Mouse (Mus musculus) gonadal fat pad, adult 2 months (tissue): ENCODE measurements around the gene Oma1. TPM values are rescaled to one million over a fixed set of nuclear protein-coding genes. Genes with fewer than 3 reads are reported as not detected.

ENCODE experiments used
- DNase-seq: peaks from one replicate; pipeline ENCODE4 v3.0.0-alpha.2; 2012; ENCODE audit warnings: low read depth
- polyA plus RNA-seq: library from polyadenylated mRNA; depleted of rRNA; stranded (reverse); fragments of >200 nt; gene quantifications from 2 replicates; pipeline ENCODE4 v1.2.3, GENCODE M21; 2012; rRNA removed

Gene Oma1
- 9.2 and 12.2 TPM in 2 replicates for polyA plus RNA-seq

DNA sequence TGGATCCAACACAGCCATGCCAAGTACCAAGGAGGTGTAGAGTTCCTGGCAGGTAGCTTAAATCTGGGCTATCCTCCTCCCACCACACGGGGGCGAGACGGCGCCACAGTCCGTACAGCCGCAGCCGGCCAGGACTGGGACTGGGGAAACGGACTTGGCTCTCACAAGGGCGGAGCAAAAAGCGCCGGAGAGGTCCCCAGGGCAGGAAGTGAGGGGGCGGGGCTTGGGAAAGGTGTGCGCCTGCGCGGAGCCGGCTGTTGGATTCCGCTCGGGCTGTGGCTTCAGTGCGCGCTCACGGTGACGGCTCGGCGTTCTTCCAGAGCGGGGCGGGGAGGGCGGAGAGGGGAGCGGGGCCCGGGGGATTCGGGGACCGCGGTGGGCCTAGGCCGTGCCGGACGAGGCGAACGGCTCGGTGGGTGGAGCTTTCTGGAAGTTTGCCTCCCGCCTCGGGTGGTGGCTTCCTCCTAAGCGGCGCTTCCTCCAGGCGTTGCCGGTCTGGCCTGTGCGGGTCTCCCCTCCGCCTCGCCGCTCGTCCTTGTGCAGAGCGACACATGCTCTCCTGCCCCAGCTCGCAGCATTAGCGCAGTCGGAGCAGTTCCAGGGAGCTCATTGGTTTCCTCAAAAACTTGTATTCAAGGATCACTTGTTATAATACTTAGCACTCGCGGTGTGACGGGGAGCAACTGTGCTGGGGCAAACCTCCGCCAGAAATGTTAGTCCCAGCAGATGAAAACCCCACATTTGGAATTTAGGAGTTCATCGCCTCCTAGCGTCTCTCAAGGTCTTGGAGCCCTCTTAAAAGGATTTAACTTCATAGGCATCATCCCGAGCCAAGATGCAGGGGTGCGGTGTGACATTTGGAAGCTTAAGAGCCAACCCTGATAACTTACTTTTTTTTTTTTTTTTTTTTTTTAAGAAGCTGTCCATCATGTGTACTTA lies at the start of gene Oma1:
TSS of gene Oma1 (plus strand) at position 226 of the 939 bp plus-strand sequence.
- DNase-seq, result peak; percentile 73

DNA sequence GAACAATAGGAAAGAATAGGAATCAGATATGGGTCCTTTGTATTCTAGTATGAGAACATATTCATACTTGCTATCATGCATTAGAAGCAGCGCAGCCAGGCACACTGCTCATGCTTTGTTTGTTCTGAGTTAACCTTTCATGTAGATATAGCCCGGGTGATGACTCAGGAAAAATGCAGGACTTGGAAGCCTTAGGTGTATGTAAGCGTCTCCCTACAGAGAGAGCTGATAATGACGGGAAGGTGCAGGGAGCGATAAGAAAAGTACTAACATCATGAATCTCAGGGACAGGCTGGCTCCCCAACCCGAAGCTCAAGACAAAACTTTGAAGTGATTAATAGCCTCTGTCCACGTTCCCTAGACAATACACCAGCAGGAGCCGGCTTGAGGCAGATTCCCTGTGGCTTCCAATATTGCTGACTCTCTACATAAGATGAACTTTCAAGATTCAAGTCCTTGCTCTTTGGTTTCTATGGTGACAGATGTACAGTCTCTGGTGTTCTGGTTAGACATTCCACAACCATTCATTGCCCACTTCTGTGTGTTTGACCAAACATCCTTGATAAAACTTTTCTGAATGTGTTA lies 49.7 kb upstream of the Oma1 start:
- no peak for DNase-seq

DNA sequence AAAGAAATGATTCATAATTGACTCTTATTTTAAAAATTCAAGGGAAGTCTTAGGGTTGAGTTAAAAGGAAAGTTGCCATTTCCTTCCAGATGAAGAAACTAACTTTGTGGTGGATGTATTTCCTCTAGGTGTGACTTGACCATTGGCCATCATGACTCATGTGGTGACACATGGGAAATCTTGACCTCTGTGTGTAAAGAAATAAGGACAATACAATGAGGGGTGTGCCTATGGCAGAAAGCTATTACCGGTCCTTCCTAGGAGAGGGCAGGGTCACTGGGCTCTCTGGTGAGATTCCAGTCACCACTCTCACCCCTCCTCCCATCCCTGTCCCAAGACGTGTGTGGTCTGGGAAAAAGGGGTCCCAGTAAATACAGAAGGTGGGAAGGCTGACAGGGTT lies 48.4 kb upstream of the Oma1 start:
- no peak for DNase-seq

DNA sequence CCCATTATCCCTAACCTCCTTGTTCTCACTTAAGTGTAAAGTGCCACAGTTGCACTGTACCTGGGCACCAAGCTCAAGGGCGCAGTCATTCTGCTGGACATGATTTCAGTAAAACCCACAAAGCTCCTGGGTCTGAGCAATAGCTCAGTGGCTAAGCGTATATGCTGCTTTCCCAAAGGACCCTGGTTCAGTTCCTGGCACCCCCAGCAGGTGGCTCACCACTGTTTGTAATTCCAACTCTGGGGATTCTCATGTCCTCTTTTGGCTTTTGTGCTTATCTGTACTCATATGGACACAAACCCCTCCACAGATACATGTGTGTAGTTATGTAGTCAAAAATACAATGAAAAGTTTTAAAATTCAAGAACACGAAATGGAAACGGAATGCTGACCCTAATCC lies 44.3 kb upstream of the Oma1 start:
- no peak for DNase-seq

DNA sequence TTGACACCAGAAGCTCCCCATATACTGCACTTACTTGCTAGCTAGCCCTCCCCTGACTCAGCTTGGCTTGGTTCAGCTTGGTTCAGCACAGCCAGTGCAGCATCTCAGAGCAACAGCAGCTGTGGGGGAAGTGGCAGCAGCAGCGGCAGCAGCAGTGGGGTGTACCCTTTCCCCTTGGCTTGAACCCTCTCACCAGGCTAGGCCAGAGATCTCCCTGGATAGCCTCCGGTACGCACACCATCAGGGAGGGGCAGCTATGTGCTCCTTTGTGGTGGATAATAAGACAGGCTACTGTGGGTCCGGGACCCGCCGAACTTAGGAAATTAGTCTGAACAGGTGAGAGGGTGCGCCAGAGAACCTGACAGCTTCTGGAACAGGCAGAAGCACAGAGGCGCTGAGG lies 40.6 kb upstream of the Oma1 start:
- DNase-seq, result no peak

DNA sequence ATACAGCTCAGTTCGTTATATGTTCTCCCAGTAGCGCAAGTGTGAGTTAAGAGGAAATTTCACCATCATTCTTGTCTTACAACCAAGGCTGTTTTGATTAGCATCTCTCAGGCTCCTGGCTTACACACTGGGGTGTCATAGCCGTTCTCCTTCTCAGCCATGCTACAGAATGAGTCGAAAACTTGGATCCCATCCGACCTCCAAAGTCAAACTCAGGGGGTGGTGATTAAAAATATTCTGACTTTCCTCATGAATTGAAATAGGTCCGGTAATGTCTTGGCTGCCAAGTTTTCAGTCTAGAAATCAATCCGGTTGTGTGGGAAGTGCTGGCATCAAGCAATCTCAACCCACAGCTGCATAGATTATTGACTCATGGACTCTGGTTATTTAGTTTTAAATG lies 25.3 kb upstream of the Oma1 start:
- DNase-seq, result peak; percentile 46

DNA sequence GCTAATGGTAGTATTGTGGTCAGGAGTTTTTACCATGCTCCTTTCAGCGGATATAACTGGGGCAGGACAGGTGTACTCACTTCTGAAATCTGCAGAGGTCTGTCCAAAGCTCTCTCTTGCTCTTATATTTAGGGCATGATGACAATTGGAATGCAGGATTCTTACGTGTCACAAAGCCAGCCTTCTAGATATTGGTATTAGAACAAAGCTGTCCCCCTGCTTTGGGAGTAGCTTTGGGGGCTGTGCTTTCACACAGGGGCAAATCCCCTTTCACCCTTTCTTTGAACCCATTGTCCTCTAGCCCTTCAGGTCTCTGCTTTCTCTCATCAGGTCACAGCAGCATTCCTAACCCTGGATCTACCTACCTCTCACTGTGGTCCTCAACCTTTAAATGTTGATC lies 22.8 kb upstream of the Oma1 start, which contains the start of gene 4921539E11Rik:
TSS of gene 4921539E11Rik (minus strand) at position 101 of the 400 bp plus-strand sequence.
- DNase-seq, result no peak

DNA sequence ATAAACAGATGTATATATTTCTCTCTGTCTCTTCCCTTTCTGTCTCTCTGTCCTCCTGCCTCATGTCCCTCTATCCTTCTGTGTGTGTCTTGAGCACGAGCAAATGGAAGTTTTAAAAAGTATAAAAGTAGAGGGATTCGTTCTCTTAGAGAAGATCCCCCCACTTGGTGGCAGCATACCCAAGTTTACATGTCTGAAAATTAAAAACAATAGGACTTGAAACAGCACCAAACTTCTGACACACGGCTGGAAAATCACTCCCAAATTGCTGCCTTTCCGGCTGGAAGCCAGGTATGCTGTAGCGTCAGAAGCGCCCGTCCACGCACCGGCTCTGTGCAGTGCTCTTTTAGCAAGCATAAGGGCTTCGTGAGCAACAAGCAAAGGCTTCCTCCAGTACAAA lies 14.3 kb upstream of the Oma1 start:
- DNase-seq, result no peak

DNA sequence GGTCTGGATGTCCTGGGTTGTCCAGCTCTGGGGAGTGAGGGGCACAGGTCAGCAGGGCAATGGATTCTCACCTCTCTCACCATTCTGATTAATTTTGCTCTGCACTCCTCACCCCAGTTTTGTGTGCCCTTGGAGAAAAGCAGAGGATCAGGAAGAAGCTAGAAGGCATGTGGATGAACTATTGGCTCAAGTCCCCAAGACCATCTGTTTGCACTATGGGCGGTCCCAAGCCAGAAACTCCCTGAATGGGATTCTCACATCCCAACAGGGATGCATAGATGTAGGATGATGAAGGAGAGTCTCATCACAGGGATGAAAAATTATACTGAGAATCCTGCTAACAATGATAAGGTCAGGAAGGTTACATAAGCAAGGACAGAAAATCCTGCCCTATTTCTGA lies 9.8 kb upstream of the Oma1 start:
- no peak for DNase-seq

DNA sequence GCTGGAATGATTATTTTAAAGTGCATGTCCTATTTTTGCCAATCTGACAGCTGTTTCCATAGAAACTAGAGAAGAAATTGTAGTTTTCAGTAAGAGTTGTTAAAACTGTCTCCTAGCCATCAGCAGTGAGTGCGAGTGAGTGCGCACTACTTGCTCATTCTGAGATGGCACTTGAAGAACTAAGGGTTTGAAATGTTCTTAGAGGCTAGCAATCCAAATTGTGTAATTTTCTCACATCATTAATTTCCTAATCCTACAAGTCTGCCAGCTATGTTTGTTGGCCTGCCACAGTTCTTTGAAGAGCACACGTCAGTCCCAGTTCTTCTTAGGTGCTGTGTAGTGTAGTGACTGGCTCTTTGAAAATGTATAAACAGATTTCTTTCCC lies 906 bp downstream of the Oma1 start:
- peak; percentile 56 for DNase-seq

DNA sequence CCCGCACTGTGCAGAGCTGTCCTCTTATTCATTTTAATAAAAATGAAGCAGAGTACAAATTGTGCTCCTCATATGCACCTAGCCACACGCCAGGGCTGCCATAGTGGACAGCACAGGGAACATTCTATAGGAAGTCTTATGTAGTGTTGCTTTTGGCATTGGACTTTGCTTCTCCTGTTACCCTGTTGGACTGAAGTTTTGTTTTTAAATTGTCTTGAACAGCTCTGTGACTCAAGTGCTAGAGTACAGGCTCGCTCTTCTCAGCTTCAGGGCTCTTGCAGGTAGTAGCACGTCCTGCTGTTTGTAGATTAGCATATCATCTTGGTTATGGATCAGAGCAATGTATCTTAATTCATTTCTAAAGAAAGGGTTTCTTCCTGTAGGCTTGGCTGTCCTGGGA lies 2.2 kb downstream of the Oma1 start:
- DNase-seq, result peak; percentile 68

DNA sequence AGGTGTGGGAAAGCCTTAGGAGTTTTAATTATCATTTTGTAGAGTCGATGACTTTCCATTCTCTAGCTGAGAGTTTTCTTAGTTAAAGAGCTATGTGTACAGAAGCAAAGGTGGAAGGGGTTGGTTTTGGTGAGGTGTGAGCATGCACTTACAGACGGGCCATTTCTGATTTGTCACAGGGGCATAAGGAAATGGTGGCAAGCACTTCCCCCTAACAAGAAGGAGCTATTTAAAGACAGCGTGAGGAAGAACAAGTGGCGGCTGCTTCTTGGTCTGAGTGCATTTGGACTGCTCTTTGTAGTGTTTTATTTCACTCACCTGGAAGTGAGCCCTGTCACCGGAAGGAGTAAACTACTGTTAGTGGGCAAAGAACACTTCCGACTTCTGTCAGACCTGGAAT lies 7.8 kb downstream of the Oma1 start:
- no peak for DNase-seq

DNA sequence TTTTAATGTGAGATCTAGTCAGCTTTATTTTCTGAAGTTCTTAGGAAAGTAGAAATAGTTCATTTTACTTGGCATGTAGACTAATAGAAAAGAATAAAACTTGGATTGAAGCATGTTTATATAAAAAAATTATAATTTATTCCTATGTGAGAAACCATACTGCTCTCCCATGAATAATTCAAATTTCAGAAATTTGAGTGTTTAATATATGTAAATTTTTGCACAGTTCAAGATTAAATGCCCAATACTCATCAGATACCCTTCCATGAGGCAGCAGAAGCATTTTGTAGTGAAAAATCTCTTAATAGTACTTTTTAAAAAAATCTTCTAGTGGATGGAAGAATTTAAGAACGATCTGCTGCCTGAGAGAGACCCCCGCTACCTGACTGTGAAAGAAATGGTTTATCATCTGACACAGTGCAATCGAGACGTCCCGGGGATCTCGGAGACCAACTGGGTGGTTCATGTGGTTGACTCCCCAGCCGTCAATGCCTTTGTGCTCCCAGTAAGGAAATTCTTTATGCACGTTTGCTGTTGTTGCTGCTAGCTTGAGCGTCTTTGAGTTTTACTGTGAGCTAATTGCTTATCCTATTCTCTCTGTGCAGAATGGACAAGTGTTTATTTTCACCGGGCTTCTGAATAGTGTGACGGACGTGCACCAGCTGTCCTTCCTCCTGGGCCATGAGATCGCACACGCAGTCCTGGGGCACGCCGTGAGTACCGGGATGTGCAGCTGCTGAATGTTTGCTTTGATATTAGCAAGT lies 11.3 kb downstream of the Oma1 start:
- no peak for DNase-seq

DNA sequence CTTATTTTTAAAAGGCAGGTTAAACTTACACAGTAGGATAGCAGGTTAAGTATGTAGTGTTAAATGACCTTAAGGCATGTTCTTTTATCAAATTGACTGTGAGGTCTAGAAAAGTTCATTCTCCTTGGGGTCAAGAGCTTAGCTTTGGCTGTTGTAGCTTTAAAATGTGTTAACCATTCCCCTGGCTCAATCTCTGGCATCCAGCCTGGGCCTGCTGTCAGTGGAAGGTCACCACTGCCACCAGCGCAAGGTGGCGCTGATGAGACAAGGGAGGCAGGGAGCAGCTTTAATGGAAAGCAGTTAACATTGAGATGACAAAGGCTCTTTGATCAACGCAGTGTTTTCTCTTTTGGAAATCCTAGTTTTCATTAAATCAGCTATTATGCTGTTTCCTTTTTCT lies 13.4 kb downstream of the Oma1 start:
- DNase-seq, result no peak

DNA sequence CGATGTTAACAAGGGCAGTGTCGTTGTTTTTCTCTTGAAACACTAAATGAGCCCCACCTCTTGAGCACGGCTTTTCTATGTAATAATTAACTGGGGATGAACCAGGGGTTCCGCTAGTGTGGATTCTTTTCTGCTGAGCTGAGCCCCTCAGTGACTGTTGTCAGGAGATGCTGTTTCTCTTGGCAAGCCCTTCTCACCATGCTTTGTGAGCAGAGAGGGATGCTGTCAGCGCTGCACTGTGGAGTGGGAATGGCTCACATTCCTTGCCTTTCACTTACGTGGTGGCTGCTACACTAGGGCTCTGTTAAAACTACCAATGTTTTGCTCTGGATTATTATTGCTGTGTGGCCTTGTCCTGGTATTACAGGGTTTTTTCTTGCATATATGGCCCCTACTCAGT lies 15.7 kb downstream of the Oma1 start:
- DNase-seq, result no peak

DNA sequence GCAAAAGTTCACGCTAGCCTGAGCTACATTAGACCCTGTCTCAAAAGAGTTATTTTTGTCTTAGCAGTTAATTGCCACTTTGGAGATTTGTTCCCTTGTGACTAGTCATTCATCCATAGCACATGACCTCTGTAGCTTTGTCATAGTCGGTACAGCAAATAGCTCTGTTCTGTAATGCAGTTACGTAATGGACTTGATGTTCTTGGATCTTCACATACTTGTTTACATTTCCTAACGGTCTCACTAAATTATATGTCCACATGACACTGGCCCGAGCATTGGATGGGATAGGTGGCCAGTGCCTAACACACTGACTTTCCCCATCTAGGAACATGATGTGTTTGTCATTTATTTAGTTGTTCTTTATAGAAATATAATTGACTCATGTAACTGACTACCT lies 21.5 kb downstream of the Oma1 start:
- no peak for DNase-seq

DNA sequence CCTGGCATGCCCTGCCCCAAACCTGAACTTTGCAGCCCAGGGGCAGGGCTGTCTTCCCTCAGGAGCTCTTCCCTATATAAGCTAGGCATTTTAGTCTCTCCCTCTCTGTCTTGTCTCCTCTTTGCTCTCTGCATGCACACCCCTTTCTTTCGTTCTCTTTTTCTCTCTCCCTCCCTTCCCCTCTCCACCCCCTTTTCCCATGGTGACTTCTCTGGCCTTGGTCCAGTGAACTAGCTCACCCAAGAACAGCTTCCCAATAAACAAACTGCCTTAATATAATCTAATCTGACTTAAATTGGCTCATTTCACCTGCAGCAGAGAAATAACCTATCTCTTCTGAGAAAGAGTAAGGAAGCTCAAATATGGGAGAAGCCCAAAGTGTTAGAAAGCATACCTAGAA lies 27.1 kb downstream of the Oma1 start:
- DNase-seq, result no peak

DNA sequence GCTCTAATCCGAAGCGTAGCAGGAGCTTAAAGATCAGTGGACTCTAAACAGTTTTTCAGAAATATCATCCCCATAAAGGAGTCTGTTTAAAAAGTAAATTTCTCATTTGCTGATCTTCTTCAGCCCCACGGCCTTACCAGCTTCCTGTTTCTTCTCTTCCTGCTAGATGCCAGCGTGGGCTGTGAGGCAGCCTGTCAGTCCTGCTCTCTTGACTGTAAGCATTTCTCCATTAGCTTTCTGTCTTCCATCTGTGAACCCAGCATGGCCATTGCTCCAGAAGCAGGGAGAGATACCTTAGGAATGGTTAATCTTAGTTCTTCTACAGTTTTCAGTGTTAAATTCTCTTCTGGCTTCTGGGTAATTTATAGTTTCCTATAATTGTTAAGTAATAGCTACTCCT lies 28.0 kb downstream of the Oma1 start:
- no peak for DNase-seq

DNA sequence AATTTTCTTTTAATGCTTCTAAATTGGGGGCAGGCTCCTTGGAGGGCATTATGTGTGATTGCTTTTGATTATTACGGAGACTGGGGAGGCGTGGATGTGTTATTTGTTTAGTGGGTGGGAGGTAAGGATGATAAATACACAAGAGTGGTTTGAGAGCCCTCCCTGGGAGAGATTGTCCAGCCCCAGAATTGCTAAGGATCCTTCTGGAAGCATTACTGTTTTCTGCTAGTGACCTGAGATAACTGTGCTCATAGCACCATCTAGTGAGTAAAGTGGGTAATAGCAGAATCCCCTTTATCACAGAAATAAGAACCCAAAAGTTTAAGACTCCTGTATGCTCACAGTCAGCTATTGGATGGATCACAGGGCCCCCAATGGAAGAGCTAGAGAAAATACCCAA lies 32.4 kb downstream of the Oma1 start:
- no peak for DNase-seq

DNA sequence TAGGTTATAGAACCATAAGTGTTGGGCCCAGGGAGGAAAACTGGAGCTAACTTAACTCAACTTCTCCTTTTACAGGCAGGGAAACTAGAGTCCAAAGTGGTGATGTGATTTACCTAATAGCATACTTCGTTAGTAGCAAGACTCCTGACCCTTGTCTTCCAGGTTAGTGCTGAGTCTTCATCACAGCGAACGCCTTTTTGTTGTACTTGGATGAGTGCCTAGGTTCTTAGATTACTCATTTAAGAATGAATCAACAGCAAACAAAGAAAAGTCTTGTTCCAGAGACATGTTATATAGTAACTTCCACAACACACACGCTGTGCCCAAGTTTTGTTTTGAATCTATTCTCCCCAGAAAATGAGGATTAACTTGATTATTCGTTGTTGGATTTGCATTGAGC lies 33.2 kb downstream of the Oma1 start:
- DNase-seq, result no peak

DNA sequence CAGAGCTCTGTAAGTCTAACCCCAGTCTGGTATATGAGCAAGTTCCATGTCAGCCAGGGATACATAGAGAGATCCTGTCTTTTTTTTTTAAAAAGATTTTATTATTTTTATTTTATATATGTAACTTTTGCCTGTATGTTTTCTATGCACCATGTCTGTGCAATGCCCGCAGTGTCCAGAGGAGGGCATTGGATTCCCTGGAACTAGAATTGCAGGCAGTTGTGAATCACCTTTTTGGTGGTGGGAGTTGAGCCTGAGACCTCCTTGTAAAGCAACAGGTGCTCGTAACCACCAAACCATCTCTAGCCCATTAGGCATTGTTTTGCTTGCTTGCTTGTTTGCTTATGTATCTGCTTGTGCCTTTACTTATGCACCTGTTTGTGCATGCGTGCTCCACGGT lies 35.6 kb downstream of the Oma1 start:
- DNase-seq, result no peak

DNA sequence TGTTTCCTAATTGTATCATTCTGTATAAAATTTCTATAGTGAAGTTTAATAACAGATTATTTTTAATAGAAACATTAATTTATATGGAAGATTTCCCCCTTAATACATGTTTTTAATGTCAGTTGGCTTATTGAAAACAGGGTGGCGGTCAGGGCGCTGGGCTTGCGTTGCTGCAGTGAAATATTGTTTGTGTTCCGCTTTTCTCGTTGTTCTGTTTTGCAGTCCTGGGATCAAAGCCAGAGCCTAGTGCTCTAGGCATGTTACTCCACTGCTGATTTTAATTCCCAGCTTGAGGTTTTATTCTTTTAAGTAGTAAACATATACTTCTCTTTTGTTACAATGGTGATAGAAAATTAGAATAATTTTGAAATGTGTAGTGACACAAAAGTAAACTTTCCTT lies 39.3 kb downstream of the Oma1 start:
- DNase-seq, result no peak

DNA sequence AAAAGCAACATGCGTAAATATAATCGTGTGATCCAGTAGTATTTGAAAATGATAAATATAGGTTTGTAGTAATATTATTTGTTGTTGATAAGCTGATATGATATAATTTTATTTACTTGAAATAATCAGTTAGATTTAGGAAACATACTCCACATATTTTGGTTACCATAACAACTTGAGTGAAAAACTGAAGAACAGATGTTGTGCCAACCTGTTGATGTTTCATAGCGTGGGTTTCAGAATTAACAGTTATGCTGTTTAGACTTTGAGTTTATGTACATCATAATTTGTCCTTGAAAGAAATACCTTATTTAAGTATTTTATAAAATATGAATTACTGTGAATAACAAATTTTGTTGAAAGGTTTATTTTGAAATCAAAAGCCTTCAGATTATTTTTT lies 43.8 kb downstream of the Oma1 start:
- no peak for DNase-seq
